Mouse (Mus musculus): ENCODE measurements around the gene A030005L19Rik. TPM values are rescaled to one million over a fixed set of nuclear protein-coding genes. Genes with fewer than 3 reads are reported as not detected.
"Not testable (repeated sequence)": the region's sequence is repeated elsewhere in the genome, so short reads cannot be mapped to it uniquely, and the experiment has no call there.

The A030005L19Rik gene
- polyA plus RNA-seq (2016; fragmentation: Nextera tagmentation; extraction: Ambion mirVana): 0.41 TPM in 1 of 2 replicates, not detected in the other

DNA sequence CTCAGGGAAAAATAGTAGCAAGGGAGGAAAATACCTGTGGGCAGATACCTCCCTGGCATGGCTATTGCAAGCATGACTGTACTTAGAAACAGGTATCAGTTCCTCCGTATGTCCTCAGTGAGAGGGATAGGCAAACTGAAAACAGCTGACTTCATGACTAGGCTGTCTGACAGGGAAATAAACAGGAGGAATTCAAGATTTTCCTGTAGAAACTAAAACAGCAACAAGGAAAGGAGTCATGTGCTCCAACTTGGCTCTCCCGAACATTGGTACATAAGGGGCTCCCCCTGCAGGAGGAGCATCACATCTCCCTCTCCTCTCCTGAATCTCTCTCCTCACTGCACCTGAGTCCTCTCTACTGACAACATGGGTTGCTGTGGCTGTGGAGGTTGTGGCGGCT lies at the start of gene A030005L19Rik:
A030005L19Rik (plus strand) TSS at position 301 of the 400 bp plus-strand sequence.
- DNase-seq (ENCODE audit: low spot score): no peak
- no peaks in the 10 kb centered on the region for H3K27me3 ChIP-seq (ENCODE audit: insufficient read depth, poor library complexity, severe bottlenecking)
- H3K9me3 ChIP-seq: no peaks in the 10 kb centered on the region
- no peaks in the 10 kb centered on the region for H3K4me1 ChIP-seq (replicated peaks)
- no peak within 1 kb of the TSS for H3K4me3 ChIP-seq
- WGBS: 94% methylated on average over 3 of the region's 3 CpGs
- H3K36me3 ChIP-seq: no peaks in the 10 kb centered on the region
- H3K27ac ChIP-seq: no peak within 1 kb of the TSS

DNA sequence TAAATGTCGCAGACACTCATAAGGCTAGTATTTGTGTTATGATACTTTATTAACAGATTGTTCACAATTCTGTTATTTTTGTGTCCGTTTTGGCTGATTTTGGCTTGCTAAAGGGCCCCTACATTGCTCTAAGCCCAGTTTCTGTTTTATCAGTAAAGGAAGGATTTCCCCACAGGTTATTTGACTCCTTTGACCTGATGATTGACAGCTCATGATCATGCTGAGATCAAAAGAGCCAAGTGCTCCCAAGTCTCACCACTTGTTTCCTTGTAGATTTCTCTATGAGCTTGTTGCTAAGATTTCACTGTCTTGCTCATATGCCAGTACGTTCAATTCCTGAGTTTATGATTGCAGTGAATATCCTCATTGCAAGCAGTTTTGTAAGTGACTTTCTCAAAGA lies 42.9 kb upstream of the A030005L19Rik start:
- Histone ChIP-seq H3K4me3 (no peak overlapping the region), H3K4me1 (replicated peaks) (peaks cover 3% of the 10 kb centered on the region; the same call in 1 of the 2 replicates), H3K36me3 (peaks cover 45% of the 10 kb centered on the region), H3K9me3 (no peaks in the 10 kb centered on the region), H3K27me3 (ENCODE audit: insufficient read depth, poor library complexity, severe bottlenecking) (no peaks in the 10 kb centered on the region), H3K27ac (no peak overlapping the region)
- 79% methylated on average over 3 of the region's 3 CpGs for WGBS
- no peak for DNase-seq (ENCODE audit: low spot score)

DNA sequence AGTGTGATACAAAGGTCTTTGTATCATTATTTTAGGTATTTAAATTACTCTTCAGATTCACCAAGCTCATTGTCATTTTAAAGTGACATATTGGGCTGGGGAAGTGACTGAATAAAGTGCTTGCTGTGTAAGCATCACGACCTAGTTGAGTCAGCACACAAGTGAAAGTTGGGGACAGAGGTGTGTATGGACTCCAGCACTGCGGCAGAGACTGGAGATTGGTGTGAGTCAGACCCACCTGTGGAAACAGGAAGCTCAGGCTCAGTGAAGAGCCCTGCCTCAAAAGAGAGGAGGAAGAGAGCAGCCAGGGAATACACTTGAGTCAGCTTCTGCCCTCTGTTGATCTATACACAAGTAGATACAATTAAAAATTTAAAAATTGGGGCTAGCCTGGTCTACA lies 34.0 kb upstream of the A030005L19Rik start:
- Histone ChIP-seq H3K27ac (no peak overlapping the region), H3K4me3 (no peak overlapping the region), H3K27me3 (ENCODE audit: insufficient read depth, poor library complexity, severe bottlenecking) (no peaks in the 10 kb centered on the region), H3K36me3 (peaks cover 71% of the 10 kb centered on the region), H3K4me1 (replicated peaks) (no peaks in the 10 kb centered on the region), H3K9me3 (no peaks in the 10 kb centered on the region)
- DNase-seq (ENCODE audit: low spot score): no peak
- 85% methylated on average over 2 of the region's 2 CpGs for WGBS

DNA sequence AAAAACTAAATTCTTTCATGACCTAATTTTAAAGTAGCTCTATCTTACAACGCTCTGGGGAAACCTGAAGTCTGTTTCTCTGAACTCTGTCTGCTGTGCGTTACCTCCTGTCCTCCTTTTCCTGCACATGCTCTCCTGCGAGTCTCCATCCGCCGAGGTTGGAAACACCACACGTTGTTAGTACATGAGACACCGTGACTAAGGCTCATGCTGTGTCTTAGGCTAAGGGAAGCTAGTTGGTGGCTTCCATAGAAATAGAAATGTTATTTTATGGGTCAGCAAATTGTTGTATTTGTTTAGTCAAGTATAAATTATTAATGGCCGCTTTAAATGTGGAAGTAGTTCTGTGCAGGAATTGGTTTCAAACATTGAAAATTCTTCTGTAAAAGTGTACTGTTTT lies 32.9 kb upstream of the A030005L19Rik start:
- H3K27ac ChIP-seq: no peak overlapping the region
- no peak for DNase-seq (ENCODE audit: low spot score)
- H3K9me3 ChIP-seq: no peaks in the 10 kb centered on the region
- H3K27me3 ChIP-seq (ENCODE audit: insufficient read depth, poor library complexity, severe bottlenecking): no peaks in the 10 kb centered on the region
- 83% methylated on average over 8 of the region's 8 CpGs for WGBS
- H3K36me3 ChIP-seq: peaks cover 77% of the 10 kb centered on the region
- no peaks in the 10 kb centered on the region for H3K4me1 ChIP-seq (replicated peaks)
- no peak overlapping the region for H3K4me3 ChIP-seq

DNA sequence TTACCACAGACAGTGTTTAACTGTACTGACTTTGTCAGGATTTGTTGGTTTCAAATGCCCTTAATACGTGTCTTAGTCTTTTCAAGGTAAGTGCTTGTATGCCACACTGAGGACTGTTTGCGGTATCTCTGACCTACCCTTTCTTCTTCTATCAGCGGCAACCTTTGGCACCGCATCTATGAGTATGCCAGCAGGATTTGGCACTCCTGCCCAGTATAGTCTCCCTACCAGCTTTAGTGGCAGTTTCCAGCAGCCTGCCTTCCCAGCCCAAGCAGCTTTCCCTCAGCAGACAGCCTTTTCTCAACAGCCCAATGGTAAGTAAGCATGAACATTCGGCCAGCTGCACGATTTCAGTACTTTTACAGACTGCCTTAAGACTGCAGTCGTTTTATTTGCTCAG lies 19.9 kb upstream of the A030005L19Rik start:
- DNase-seq (ENCODE audit: low spot score): no peak
- Histone ChIP-seq H3K27ac (no peak overlapping the region), H3K27me3 (ENCODE audit: insufficient read depth, poor library complexity, severe bottlenecking) (no peaks in the 10 kb centered on the region), H3K4me3 (no peak overlapping the region), H3K36me3 (peaks cover 78% of the 10 kb centered on the region), H3K4me1 (replicated peaks) (no peaks in the 10 kb centered on the region), H3K9me3 (no peaks in the 10 kb centered on the region)
- WGBS: 97% methylated on average over 7 of the region's 7 CpGs

DNA sequence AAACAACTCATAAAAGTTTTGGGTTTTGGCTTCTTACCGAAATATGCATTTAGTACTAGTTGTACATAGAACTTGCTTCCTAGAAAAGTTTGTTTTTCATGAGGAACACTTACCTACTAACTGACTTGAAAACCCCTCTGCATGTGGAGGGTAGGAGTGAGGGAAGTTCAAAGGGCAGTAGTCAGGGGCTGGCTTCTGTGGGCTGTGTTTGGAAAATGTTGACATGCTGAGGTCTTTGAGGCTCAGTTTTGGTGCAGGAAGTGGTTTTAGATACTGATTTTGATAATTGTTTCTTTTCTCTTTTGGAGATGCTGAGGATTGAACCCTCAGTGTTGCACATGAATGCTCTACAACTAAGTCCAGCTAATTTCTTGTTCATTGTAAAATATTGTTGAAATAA lies 12.6 kb upstream of the A030005L19Rik start:
- H3K27ac ChIP-seq: no peak overlapping the region
- no peak overlapping the region for H3K4me3 ChIP-seq
- no peaks in the 10 kb centered on the region for H3K27me3 ChIP-seq (ENCODE audit: insufficient read depth, poor library complexity, severe bottlenecking)
- H3K9me3 ChIP-seq: no peaks in the 10 kb centered on the region
- peaks cover 62% of the 10 kb centered on the region for H3K36me3 ChIP-seq
- 0 out of 2 replicates have a peak, but pooled peaks cover 3% of the 10 kb centered on the region for H3K4me1 ChIP-seq (replicated peaks)
- DNase-seq (ENCODE audit: low spot score): no peak
- WGBS: 97% methylated on average over 1 of the region's 1 CpGs

DNA sequence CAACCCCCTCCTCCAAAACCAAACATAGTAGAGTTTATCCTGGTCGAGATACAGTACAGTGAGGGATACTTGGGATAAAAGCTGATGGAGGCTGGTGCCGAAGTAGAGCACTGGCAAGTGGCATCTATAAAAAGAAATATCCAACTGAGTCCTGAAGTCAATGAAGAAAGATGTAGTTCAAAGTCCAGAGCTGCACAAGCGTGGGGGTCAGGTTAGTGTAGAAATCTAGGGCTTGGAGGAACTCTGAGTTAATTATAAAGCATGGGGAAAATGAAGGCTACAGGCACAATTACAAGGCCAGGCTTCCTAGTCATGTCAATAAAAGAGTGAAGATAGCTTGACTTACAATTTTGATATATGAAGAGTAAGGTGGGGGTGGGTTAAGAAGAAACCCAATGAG lies 11.9 kb upstream of the A030005L19Rik start:
- DNase-seq (ENCODE audit: low spot score): no peak
- Histone ChIP-seq H3K27me3 (ENCODE audit: insufficient read depth, poor library complexity, severe bottlenecking) (no peaks in the 10 kb centered on the region), H3K4me3 (no peak overlapping the region), H3K27ac (no peak overlapping the region), H3K36me3 (peaks cover 57% of the 10 kb centered on the region), H3K9me3 (no peaks in the 10 kb centered on the region), H3K4me1 (replicated peaks) (peaks cover 3% of the 10 kb centered on the region; the same call in 1 of the 2 replicates)
- WGBS: 92% methylated on average over 3 of the region's 3 CpGs

DNA sequence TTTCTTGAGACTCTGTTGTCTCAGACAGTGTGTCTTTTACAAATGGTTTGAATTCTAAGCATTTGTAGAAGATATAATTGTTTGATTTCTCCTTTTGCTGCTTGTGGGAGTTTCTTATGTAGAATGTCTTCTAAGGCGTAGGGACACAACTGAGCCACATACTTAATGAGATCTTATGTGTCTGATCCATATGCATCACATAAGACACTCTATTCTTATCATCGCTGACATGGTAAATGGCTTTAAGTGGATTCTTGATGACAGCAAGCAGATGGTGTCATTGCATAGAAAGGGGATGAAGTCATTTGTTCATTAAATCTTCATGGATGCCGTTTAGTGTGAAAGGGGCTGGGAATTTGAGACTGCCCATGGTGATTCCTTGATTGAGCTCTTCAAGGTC lies 7.2 kb upstream of the A030005L19Rik start:
- Histone ChIP-seq H3K27me3 (ENCODE audit: insufficient read depth, poor library complexity, severe bottlenecking) (no peaks in the 10 kb centered on the region), H3K4me3 (no peak overlapping the region), H3K27ac (no peak overlapping the region), H3K9me3 (no peaks in the 10 kb centered on the region), H3K36me3 (peaks cover 29% of the 10 kb centered on the region), H3K4me1 (replicated peaks) (peaks cover 3% of the 10 kb centered on the region; the same call in 1 of the 2 replicates)
- 70% methylated on average over 3 of the region's 3 CpGs for WGBS
- no peak for DNase-seq (ENCODE audit: low spot score)

DNA sequence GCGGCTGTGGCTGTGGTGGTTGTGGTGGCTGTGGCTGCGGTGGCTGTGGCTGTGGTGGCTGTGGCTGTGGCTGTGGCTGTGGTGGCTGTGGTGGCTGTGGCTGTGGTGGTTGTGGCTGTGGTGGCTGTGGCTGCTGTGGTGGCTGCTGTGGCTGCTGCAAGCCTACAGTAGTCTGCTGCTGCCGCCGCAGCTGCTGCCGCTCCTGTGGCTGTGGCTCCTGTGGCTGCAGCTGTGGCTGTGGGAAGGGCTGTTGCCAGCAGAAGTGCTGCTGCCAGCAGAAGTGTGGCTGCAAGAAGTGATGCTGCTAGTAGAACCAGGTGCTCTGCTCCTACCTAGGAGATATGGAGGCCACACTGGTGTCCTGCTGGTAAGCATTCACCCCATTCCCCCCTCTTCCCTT lies 309 bp downstream of the A030005L19Rik start:
- 91% methylated on average over 5 of the region's 5 CpGs for WGBS
- H3K4me3 ChIP-seq; H3K4me1 ChIP-seq (replicated peaks); H3K9me3 ChIP-seq; H3K27ac ChIP-seq; H3K27me3 ChIP-seq (ENCODE audit: insufficient read depth, poor library complexity, severe bottlenecking); DNase-seq (ENCODE audit: low spot score); H3K36me3 ChIP-seq: not testable (repeated sequence)

DNA sequence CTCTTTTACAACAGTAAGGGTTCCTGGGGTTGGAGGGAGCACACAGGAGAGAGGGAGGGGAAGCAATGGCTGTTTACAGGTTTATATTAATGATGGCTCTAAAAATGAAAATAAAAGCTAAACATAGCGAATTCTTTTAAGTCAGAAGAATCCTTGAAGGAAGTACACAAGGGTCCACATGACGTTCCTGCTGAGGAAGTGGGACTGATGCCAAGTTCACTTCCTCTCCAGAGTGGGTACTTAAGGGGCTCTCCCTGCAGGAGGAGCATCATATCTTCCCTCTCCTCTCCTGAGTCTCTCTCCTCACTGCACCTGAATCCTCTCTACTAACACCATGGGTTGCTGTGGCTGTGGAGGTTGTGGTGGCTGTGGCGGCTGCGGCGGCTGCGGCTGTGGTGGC lies 11.5 kb downstream of the A030005L19Rik start, which contains the start of gene A030014E15Rik:
A030014E15Rik (plus strand) TSS at position 268 of the 400 bp plus-strand sequence.
- no peak for DNase-seq (ENCODE audit: low spot score)
- no peak within 1 kb of the TSS for H3K27ac ChIP-seq
- 94% methylated on average over 6 of the region's 6 CpGs for WGBS
- H3K27me3 ChIP-seq (ENCODE audit: insufficient read depth, poor library complexity, severe bottlenecking): no peaks in the 10 kb centered on the region
- H3K9me3 ChIP-seq: 0 out of 2 replicates have a peak, but pooled peaks cover 3% of the 10 kb centered on the region
- H3K4me3 ChIP-seq: no peak within 1 kb of the TSS
- no peaks in the 10 kb centered on the region for H3K36me3 ChIP-seq
- no peaks in the 10 kb centered on the region for H3K4me1 ChIP-seq (replicated peaks)

DNA sequence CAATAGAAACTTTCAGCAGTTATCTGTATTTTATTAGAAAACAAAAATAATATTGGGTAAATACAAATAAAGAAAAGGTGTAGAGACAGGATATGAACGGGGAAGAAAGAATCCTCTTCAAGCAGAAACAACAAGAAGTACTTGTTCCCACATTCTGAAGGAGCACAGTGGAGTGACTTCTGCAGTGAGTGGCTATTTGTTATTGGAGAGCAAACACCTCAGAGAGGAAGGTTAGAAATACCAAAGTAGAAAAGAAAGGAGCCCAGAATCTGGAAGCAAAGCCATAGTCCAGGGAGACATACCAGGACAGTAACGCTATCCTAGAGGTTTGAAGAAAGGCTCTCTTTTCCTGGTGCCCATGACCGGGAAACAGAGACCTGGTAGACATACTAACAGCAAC lies 17.4 kb downstream of the A030005L19Rik start:
- H3K36me3 ChIP-seq; H3K4me3 ChIP-seq; DNase-seq (ENCODE audit: low spot score); H3K4me1 ChIP-seq (replicated peaks); H3K27me3 ChIP-seq (ENCODE audit: insufficient read depth, poor library complexity, severe bottlenecking); H3K27ac ChIP-seq: not testable (repeated sequence)
- peaks cover 12% of the 10 kb centered on the region for H3K9me3 ChIP-seq
- 96% methylated on average over 3 of the region's 3 CpGs for WGBS

DNA sequence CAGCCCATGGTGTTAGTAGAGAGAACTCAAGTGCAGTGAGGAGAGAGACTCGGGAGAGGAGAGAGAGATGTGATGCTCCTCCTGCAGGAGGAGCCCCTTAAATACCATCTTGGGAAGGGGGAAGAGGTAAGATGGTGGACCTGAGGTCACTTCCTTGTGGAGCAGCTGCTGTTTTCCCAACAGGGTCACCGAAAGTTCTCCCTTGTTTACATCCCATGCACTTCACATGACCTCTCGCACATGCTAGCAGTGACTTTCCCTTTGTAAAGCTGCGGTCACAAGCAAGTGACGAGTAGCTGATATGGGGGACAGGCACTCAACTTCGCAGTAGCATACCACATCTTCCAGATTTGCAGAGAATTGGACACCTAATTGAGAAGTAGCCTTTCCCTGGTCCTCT lies 18.2 kb downstream of the A030005L19Rik start, which contains the start of gene Gm6217:
Gm6217 (minus strand) TSS at position 74 of the 400 bp plus-strand sequence.
- not testable (repeated sequence) for H3K4me1 ChIP-seq (replicated peaks); H3K27me3 ChIP-seq (ENCODE audit: insufficient read depth, poor library complexity, severe bottlenecking); DNase-seq (ENCODE audit: low spot score); H3K36me3 ChIP-seq; H3K4me3 ChIP-seq; H3K27ac ChIP-seq
- H3K9me3 ChIP-seq: peaks cover 12% of the 10 kb centered on the region
- WGBS: no CpG with 5 or more reads among the region's 6 CpGs

DNA sequence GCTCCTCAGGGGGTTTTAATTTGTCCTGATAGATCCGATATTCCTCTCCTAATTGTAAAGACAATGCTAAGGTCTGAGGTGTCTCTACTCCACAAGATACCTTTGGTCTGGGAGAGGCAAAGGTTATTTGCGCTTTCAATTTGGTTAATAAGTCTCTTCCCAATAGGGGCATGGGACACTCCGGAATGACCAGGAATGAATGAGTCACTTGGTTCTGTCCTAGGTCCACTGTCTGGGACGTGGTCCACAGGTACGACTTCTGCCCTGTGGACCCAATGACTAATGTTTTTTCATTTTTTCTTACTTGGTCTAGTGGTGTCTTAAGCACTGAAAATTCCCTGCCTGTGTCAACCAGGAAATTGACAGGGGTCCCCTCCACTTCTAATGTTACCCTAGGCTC lies 25.5 kb downstream of the A030005L19Rik start:
- no peaks in the 10 kb centered on the region for H3K27me3 ChIP-seq (ENCODE audit: insufficient read depth, poor library complexity, severe bottlenecking)
- no peak overlapping the region for H3K27ac ChIP-seq
- no peaks in the 10 kb centered on the region for H3K36me3 ChIP-seq
- H3K9me3 ChIP-seq: peaks cover 30% of the 10 kb centered on the region
- 91% methylated on average over 5 of the region's 5 CpGs for WGBS
- H3K4me3 ChIP-seq: no peak overlapping the region
- no peak for DNase-seq (ENCODE audit: low spot score)
- no peaks in the 10 kb centered on the region for H3K4me1 ChIP-seq (replicated peaks)

DNA sequence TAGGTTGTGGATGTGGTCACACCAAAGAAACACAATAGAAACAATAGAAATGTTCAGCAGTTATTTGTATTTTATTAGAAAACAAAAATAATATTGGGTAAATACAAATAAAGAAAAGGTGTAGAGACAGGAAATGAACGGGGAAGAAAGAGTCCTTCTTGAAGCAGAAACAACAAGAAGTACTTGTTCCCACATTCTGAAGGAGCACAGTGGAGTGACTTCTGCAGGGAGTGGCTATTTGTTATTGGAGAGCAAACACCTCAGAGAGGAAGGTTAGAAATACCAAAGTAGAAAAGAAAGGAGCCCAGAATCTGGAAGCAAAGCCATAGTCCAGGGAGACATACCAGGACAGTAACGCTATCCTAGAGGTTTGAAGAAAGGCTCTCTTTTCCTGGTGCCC lies 29.4 kb downstream of the A030005L19Rik start:
- H3K27me3 ChIP-seq (ENCODE audit: insufficient read depth, poor library complexity, severe bottlenecking); H3K4me3 ChIP-seq; H3K36me3 ChIP-seq; DNase-seq (ENCODE audit: low spot score); H3K27ac ChIP-seq; H3K4me1 ChIP-seq (replicated peaks): not testable (repeated sequence)
- 95% methylated on average over 2 of the region's 2 CpGs for WGBS
- peaks cover 26% of the 10 kb centered on the region for H3K9me3 ChIP-seq
